Mouse (Mus musculus): ENCODE data around the gene Csrnp2. TPM values are rescaled to one million over a fixed set of nuclear protein-coding genes. Genes with fewer than 3 reads are reported as not detected.

Csrnp2 gene
- total and polyA plus RNA-seq, 3 experiments, result 4.2 to 5.8 TPM; not detected in 1

DNA sequence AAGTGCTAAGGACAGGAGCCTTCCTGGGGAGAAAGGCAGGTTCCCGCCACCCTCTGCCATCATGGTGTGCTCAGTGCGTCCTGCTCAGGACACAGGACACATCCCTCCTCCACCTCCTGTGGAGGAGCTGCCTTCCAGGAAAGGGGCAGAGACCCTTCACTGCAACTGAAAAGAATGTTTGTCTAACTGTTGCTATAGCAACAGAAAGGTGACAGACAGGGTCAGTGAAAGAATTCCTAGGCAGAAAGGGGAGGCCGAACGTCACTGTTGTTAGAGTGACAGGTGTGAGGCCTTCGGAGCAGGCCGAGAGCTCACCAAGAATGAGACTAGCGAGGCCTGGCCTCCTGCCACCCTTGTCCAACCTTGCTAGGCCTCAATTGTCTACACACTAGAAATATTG is 8.8 kb downstream of the Csrnp2 start:
- Histone ChIP-seq H3K9me3 (replicated peaks; ENCODE audit: insufficient read depth, low read length) (no peaks in the 10 kb centered on the region), H3K4me3 (ENCODE audit: control insufficient read depth in 1 of 2, insufficient read depth in 1 of 2, low read depth in 2 of 2, low read length in 2 of 2) (no peak overlapping the region), H3K79me2 (ENCODE audit: control insufficient read depth, insufficient read depth, low read length, poor library complexity) (no peaks in the 10 kb centered on the region), H3K36me3 (ENCODE audit: control insufficient read depth in 1 of 2, insufficient read depth in 2 of 2, low read length in 2 of 2) (peaks cover 0 to 2% of the 10 kb centered on the region in 2 experiments; a peak in 1 of 4 replicates), H3K4me1 (ENCODE audit: control insufficient read depth in 1 of 2, insufficient read depth in 2 of 2, low read length in 2 of 2) (no peaks in the 10 kb centered on the region), H3K27me3 (ENCODE audit: control insufficient read depth in 1 of 2, insufficient read depth in 2 of 2, low read length in 2 of 2) (no peaks in the 10 kb centered on the region), H3K9ac (ENCODE audit: control insufficient read depth, low read depth, low read length, poor library complexity, severe bottlenecking) (no peak overlapping the region), H3K27ac (ENCODE audit: control insufficient read depth, low read depth, low read length) (no peak overlapping the region)
- no peak for DNase-seq (ENCODE audit: low read depth, low spot score)
- TF ChIP-seq MXI1 (IDR thresholded peaks at IDR 0.05; ENCODE audit: low read depth, low read length), result no peak
- TF ChIP-seq SMC3 (IDR thresholded peaks at IDR 0.05; ENCODE audit: low read depth, low read length), result no peak
- no peak for TF ChIP-seq BHLHE40 (IDR thresholded peaks at IDR 0.05; ENCODE audit: borderline replicate concordance, low read depth, low read length)
- no peak for TF ChIP-seq GABPA (IDR thresholded peaks at IDR 0.05; ENCODE audit: low read depth, low read length)
- TF ChIP-seq NELFE (IDR thresholded peaks at IDR 0.05; ENCODE audit: low read depth, low read length), result no peak
- TF ChIP-seq MAFK (IDR thresholded peaks at IDR 0.05; ENCODE audit: borderline replicate concordance, low read depth, low read length), result no peak
- no peak for TF ChIP-seq MAZ (IDR thresholded peaks at IDR 0.05; ENCODE audit: low read depth, low read length)
- TF ChIP-seq RAD21 (IDR thresholded peaks at IDR 0.05; ENCODE audit: low read depth, low read length), result no peak
- no peak for TF ChIP-seq SIN3A (IDR thresholded peaks at IDR 0.05; ENCODE audit: low read length)
- no peak for TF ChIP-seq TBP (IDR thresholded peaks at IDR 0.05; ENCODE audit: low read depth, low read length)
- TF ChIP-seq UBTF (IDR thresholded peaks at IDR 0.05; ENCODE audit: borderline replicate concordance, insufficient read depth, low read depth, low read length), result no peak
- no peak for TF ChIP-seq ZC3H11A (IDR thresholded peaks at IDR 0.05; ENCODE audit: low read depth, low read length)
- no peak for TF ChIP-seq MAX (IDR thresholded peaks at IDR 0.05; ENCODE audit: low read length)
- TF ChIP-seq EP300 (IDR thresholded peaks at IDR 0.05; ENCODE audit: low read depth in 1 of 2, low read length in 2 of 2), result no peak
- no peak for TF ChIP-seq TAL1 (IDR thresholded peaks at IDR 0.05; ENCODE audit: low read length)
- TF ChIP-seq RCOR1 (IDR thresholded peaks at IDR 0.05; ENCODE audit: low read depth, low read length), result no peak
- TF ChIP-seq POLR2AphosphoS2 (IDR thresholded peaks at IDR 0.05; ENCODE audit: low read length), result no peak
- no peak for TF ChIP-seq MEF2A (IDR thresholded peaks at IDR 0.05; ENCODE audit: extremely low read depth, insufficient replicate concordance, low read depth, low read length, poor library complexity, severe bottlenecking)

DNA sequence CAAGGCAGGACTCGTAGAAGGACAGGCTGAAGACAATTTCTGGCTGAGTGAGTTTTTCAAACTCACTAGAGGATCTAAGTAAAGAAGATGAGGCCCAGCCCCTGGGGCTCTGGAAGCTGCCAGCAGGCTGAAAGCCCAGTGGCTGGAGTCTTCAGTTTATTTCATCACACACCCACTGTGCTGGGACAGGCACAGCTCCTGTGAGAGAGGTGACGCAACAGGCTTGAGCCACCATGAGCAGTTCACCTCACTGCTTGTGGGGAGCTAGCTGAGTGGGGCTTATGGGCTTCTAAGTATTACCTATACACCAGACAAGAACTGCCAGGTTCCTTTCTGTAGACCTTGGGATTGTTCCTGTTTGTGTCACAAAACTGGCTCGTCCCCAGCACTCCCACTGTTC is 9.7 kb downstream of the Csrnp2 start:
- DNase-seq (ENCODE audit: low read depth, low spot score), result no peak
- Histone ChIP-seq H3K4me3 (ENCODE audit: control insufficient read depth in 1 of 2, insufficient read depth in 1 of 2, low read depth in 2 of 2, low read length in 2 of 2) (no peak overlapping the region), H3K79me2 (ENCODE audit: control insufficient read depth, insufficient read depth, low read length, poor library complexity) (no peaks in the 10 kb centered on the region), H3K27me3 (ENCODE audit: control insufficient read depth in 1 of 2, insufficient read depth in 2 of 2, low read length in 2 of 2) (no peaks in the 10 kb centered on the region), H3K36me3 (ENCODE audit: control insufficient read depth in 1 of 2, insufficient read depth in 2 of 2, low read length in 2 of 2) (peaks cover 0 to 2% of the 10 kb centered on the region in 2 experiments; a peak in 1 of 4 replicates), H3K9me3 (replicated peaks; ENCODE audit: insufficient read depth, low read length) (no peaks in the 10 kb centered on the region), H3K27ac (ENCODE audit: control insufficient read depth, low read depth, low read length) (no peak overlapping the region), H3K4me1 (ENCODE audit: control insufficient read depth in 1 of 2, insufficient read depth in 2 of 2, low read length in 2 of 2) (no peaks in the 10 kb centered on the region), H3K9ac (ENCODE audit: control insufficient read depth, low read depth, low read length, poor library complexity, severe bottlenecking) (no peak overlapping the region)
- TF ChIP-seq RCOR1 (IDR thresholded peaks at IDR 0.05; ENCODE audit: low read depth, low read length) (no peak), USF2 (IDR thresholded peaks at IDR 0.05; ENCODE audit: borderline replicate concordance in 1 of 2, insufficient read depth in 1 of 2, low read depth in 1 of 2, low read length in 2 of 2) (no peak), SIN3A (IDR thresholded peaks at IDR 0.05; ENCODE audit: low read length) (no peak), MEF2A (IDR thresholded peaks at IDR 0.05; ENCODE audit: extremely low read depth, insufficient replicate concordance, low read depth, low read length, poor library complexity, severe bottlenecking) (no peak), RAD21 (IDR thresholded peaks at IDR 0.05; ENCODE audit: low read depth, low read length) (no peak), TBP (IDR thresholded peaks at IDR 0.05; ENCODE audit: low read depth, low read length) (no peak), USF1 (IDR thresholded peaks at IDR 0.05; ENCODE audit: low read depth, low read length) (no peak)
